Mouse (Mus musculus) ovary, adult 18-20 months (tissue): ENCODE data around the gene Cacng8.
"Not testable (repeated sequence)": the region's sequence is repeated elsewhere in the genome, so short reads cannot be mapped to it uniquely, and the experiment has no call there.

Experiments
- DNase-seq: peaks from one replicate; pipeline ENCODE4 v3.0.0; 2022; ENCODE audit warnings: low spot score, mixed read lengths

The Cacng8 gene

DNA sequence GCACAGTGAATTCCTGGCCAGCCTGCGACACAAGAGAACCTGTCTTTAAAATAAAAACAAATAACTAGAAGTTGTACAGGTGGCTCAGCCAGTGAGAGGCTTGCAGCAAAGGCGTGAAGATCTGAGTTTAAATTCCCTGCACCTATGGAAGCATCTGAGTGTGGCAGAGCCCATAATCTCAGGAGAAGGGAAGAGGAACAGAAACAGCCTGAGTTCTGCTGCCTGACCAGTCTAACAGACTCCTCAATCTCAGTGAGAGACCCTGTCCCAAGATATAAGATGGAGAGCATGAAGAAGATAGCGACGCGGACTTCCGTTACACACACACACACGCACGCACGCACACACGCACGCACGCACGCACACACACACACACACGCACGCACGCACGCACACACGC, 2.7 kb upstream of the Cacng8 start:
- DNase-seq: no peak

DNA sequence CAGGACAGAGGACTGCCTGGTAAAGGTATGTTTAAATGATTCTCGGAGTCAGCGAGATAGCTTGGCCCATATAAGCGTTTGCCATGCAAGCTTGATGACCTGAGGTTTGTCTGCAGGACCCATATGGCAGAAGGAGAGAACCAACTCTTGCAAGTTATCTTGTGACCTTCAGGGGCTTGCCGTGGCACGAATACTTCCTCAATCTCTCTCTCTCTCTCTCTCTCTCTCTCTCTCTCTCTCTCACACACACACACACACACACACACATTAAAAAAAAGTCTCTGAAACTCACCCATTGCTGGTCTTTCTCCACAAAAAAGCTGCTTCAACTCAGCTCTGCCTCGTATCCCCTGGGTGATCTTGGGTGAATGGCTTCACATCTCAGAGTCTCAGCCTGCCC, 1.6 kb upstream of the Cacng8 start:
- no peak for DNase-seq

DNA sequence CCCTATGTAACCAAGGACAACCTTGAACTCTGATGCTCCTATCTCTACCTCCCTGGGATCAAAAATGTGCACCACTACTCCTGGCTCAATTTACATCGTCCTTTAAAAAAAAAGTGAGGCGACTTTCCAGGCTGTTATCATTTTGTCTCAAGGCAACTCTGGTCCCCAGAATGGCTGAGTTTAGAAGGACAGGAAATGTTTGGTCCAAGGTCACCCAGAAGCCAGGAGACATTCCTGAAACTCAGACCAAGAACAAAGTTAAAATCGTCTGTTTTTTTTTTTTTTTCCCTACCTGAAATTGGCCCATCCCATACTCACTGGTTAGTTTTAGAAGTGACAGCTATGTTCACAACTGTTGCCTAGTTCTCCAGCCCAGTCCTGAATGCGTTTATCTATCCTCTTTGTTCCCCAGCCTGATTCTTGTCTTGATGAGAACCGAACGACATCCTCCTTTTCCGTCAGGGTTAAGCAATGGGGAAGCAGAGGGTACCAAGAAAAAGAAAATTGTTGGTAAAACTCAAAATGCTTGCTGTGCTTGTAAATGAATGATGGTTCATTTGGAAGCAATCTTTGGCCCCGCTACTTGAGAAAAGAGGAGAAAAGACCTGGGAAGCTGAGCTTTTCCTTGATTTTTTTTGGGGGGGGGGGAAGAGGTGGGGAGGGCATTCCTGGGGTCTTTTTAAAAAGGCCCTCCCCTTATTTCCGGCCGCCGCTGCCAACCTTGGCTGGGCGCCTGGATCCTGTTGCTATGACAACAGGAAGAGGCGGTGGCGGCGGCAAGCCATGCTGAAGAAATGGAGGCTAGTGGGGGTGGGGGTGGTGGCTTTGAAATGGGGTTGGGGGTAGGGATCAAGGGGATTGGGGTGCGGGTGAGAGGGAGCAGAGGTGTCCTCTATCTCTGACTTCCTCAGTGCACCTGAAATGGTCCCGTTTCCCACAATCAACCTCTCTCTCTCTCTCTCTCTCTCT, 755 bp upstream of the Cacng8 start:
- peak; percentile 20 for DNase-seq

DNA sequence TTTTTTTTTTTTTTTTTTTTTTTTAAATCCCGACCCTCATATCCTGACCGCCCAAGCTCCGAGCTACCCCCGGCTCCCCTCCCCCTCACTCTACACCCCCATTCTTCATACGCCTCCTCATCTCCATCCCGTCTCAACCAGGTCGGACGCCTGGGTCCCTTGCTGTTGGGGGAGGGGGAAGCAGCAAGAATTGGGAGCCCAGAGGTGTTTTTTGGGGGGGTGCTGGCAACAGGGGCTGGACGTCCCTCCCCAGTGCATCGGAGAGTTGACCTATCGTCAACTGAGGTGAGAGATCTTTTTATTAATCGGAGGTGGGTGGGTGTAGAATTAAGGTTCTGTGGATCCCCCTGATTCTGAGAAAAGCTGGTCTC, 583 bp downstream of the Cacng8 start:
- no peak for DNase-seq

DNA sequence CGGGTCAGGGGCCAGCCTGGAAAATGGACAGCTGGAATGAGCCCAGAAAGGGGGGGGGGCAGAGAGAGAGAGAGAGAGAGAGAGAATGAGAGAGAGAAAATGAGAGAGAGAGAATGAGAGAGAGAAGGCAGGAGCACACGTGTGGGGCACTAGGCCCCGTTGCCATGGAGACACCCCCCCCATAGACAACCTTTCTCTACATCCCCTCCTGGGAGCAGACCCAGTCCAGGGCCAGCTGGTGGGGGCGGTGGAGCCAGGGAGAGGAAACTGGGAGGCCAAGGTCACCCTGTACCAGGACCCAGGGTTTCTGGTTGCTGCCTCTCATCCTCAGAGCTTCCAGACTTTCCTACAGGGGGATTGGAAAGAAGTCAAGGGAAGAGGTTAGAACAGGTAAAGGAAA, 1.3 kb downstream of the Cacng8 start:
- peak; percentile 16 for DNase-seq

DNA sequence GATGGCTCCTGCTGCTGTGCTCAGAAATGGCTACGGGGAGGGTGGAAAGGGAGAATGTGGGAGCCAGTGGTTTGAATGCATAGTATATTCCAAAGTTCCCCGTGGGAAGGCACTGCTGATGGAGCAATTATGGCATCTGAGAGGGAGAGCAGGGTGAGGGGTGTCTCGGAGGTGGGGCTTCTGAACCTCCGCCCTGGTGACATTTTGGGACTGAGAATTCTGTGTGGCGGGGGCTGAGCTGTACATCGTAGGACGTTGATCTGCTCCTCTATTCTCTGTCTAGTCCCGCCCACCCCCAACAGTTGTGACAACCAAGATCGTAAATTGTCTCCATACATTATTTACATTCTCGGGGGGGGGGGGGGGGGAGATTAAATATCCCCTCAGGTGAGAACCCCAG, 6.9 kb downstream of the Cacng8 start:
- DNase-seq: no peak

DNA sequence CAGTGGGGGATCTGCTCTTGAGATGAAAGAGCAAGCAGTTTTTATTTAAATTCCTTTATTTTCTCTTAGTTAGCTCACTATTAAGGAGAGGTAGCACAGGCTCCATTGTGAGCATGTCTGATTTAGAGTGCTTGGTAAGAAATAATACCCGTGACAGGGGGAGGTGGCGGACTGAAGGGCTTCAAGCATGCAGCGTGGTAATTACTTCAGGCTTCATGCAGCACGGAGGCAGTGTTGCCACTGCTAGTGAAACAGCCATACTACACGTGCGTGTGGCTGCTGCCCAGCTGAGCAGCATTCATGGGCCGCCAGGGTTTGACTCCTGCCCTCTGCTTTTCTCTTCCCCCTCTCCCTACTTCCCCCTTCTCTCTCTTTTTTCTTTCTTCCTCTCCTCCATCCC, 7.3 kb downstream of the Cacng8 start:
- DNase-seq: no peak

DNA sequence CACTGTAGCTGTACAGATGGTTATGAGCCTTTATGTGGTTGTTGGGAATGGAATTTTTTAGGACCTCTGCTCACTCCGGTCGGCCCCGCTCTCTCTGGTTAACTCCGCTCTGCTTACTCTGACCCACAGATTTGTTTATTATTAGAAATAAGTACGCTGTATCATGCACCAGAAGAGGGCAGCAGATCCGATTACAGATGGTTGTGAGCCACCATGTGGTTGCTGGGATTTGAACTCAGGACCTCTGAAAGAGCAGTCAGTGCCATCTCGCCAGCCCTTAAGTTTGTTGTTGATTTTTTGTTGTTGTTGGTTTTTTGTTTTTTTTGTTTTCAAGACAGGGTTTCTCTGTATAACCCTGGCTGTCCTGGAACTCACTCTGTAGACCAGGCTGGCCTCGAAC, 7.9 kb downstream of the Cacng8 start:
- DNase-seq: not testable (repeated sequence)

DNA sequence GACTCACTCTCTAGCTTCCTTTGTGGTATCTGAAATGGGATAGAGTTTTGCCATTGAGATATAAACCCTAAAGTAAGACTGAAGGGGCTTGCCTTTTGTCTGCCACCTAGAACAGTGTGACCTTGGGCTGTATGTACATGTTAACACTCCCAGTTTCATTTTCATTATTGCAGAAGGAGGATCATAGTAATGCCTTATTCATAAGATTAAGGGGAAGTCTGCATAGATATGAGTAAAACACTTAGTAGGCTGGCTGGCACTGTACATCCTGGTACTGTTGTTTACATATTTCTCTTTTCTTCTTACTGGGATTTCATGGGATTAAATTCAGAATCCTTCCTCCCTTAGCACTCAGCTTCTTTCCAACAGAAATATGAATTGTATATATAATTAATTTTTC, 9.5 kb downstream of the Cacng8 start:
- no peak for DNase-seq

DNA sequence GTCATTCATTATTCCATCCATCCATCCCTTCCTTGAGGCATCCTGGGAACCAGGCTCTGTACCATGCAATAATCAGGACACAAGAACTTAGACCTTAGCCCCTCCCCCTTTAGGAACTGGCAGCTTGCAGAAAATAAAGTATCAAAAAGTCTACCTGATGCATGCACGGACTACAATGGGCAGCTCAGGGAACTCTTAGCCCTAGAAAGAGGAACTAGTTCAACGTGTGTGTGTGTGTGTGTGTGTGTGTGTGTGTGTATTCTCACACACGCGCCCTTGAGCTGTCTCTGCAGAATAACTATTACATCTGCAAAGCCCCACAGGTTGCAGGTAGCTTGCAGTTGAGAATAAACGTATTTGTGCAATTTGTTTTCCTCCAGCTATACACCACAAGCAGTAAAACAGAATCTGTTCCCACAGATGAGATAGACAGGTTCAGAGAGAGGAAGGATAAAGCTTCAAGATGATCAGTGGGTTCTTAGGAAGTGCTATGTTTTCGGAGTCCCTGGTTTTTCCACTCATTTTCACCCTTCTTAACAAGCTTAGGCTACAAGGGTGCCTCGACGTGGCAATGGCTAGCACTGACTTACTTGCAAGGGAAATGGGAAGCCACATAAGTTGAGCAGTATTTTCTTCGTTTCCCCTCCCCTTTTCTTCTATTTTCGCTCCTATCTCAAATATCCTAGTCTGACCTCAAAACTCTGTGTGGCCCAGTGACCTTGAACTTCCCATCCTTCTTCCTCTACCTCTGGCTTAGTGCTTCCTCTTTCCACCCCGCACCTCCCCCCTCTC, 19.4 kb downstream of the Cacng8 start:
- DNase-seq: no peak

DNA sequence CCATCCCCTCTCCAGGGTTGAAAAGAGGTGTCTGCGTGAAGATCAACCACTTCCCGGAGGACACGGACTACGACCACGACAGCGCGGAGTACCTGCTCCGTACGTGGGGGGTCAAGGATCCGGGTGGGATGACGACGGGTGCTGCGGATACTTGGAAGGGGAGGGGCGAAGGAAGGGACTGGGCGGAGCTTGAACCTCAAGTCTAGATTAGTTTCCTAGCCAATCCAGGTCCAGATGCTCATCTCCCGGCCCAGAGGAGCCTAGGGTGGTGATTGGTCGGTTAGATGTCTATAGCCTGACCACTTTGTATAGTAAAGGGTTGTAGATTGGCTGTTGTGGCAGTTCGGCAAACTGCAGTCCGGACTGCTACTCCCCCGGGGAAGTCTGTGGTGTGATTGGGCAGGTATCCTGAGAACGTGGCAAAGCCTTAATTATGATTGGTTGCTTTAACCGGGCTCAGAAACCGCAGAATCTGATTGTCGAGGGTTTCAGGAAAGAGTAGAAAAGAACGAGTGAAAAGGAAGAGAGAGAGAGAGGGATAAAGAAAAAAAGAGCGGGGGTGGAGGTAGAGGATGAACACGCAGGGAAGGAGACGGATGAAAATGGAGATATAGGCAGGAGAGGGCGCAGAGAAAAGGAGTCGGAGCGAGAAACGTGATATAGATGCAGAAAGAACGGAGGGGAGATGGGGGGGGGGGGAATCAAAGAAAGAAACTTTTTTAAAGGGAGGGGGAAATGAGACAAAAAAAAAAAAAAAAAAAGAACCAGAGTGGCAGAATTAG, 20.9 kb downstream of the Cacng8 start:
- DNase-seq: peak; percentile 5

DNA sequence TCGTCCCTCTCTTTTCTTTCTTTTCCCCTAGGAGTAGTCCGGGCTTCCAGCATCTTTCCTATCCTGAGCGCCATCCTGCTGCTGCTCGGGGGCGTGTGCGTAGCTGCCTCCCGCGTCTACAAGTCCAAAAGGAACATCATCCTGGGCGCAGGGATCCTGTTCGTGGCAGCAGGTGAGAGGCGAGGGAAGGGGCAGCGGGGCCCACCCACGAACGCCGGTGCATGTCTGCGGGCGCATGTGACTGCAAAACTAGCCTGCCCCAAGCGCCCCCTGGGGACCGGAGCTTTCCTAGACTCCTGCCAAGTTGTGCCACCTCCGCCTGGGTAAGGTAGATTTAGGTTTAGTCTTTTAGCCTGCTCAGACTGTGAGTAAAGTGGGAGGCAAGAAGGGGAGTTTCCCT, 21.6 kb downstream of the Cacng8 start:
- no peak for DNase-seq

DNA sequence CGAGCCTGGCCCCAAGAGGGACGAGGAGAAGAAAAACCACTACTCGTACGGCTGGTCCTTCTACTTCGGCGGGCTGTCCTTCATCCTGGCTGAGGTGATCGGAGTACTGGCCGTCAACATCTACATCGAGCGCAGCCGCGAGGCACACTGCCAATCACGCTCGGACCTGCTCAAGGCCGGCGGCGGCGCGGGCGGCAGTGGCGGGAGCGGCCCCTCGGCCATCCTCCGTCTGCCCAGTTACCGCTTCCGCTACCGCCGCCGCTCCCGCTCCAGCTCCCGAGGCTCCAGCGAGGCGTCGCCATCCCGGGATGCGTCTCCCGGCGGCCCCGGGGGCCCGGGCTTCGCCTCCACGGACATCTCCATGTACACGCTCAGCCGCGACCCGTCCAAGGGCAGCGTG, 24.4 kb downstream of the Cacng8 start:
- peak; percentile 27 for DNase-seq

DNA sequence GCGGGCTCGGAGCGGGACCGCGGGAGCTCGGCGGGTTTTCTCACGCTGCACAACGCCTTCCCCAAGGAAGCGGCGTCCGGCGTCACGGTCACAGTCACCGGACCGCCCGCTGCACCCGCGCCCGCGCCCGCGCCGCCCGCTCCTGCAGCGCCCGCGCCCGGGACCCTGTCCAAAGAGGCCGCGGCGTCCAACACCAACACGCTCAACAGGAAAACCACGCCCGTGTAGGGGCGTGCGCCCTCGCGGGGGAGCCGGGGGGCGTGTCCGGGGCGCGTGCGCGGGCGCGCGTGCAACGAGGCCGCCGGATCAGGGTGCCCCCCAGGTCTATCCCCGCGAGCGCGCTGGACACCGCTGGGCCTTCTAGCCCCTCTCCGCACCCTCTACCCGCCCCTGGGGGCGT, 24.9 kb downstream of the Cacng8 start:
- DNase-seq: peak; percentile 38

DNA sequence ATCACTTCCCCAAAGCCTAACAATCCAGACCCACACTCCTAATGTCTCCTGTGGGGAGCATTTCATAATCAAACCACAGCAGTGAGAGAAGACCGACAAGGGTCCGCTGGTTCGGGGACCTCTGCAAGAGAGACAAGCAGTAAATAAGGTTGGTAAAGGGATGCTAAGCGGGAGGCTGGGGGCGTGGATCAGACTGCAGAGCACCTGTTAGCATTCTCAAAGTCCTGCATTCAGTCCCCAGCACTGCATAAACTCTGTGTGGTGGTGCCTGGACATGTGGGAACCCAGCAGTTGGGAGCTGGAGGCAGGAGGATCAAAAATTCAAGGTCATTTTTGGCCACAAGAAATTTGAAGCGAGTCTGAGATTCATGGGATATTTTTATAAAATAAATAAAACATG, 29.5 kb downstream of the Cacng8 start:
- DNase-seq: no peak

DNA sequence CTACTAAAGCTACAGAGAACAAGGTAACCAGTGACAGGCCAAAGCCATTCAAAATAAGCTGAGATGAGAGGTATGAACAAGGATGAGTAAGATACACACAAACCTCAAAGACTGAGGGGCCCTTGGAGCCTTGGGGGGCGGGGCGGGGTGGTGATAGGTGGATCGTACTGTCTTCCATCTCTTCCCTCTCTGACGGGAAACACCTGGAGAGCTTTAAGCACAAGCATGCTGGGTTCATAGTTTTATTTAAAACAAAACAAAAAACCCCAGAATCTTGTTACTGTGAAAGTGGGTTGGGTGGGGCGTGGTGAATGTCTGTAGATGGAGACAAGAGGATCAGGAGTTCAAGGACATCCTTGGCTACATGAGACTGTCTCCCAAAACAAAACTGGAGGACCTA, 30.0 kb downstream of the Cacng8 start:
- no peak for DNase-seq

DNA sequence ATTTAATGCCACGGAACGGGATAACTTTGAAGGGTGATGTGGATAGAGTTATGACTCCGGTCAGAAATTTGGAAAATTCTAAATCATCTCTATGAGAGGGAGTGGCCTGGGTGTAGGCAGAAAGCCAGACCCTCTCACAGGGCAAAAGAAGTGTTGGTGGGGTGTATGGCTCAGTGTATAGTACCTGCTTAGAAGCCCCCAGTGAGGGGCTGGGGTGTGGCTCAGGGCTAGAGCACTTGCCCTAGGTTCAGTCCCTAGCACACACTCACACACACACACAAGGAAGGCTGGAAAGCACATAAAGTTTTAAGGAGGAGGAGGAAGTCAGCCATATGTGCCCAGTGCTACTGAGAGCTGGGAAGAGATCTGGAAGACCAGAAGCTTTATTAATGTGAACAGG, 30.8 kb downstream of the Cacng8 start:
- DNase-seq: no peak

DNA sequence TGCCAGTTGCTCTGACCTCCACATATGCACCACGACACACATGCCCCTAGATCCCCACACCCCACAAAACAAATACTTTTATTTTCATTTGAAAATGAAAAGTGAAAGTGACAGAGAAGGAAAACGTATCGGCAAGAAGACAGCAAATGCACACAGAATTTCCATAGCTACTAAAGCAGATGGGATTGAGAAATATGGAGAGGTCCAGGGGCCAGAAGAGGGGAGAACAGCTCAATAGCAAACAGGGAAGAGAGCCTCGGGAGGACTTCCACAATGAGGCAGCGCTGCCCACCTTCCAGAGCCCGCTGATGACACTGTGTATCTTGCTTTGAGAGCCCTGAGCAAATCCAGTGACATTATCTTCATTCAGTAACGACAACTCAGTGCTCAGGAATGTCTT, 31.6 kb downstream of the Cacng8 start:
- no peak for DNase-seq

DNA sequence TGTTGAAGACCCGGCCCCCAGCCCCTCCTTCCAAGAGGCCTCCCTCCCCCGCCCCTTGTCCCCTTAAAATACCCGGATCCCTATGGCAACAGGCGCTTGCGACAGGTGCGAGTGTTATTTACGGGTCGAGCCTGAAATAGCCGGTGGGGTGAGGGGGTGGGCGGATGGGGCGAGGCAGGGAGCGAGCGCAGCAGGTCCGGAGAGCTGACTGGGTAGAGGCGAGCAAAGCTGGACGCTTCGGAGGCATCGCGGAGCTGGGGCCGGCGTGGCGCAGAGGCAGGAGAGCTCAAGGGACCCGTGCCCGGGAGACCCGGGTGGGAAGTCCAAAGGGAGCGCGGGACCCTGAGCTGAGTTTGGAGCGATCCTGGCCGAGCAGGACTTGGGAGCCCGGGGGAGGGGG, 32.9 kb downstream of the Cacng8 start:
- no peak for DNase-seq

DNA sequence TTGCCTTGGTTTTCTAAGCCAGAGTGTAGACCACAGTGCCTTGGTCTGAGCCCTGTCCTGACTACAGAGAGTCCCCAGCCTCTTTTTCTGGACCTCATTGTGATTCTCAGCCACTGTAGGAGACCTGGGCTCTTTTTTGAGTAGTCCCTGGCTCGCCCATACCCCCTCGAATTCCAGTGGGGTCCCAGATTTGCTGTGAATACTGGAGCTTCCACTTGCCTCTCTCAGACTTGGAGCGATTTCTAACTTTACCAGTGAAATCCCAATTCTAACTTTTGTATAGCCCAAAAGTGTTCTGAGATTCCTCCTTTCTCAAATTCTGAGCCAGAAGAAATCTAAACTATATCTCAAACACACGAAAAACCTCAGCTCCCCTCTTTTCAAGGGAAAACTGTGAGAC, 33.4 kb downstream of the Cacng8 start, which contains the start of gene Cacng6:
Gene Cacng6 (plus strand): TSS at position 301 of the 400 bp plus-strand sequence.
- no peak for DNase-seq

DNA sequence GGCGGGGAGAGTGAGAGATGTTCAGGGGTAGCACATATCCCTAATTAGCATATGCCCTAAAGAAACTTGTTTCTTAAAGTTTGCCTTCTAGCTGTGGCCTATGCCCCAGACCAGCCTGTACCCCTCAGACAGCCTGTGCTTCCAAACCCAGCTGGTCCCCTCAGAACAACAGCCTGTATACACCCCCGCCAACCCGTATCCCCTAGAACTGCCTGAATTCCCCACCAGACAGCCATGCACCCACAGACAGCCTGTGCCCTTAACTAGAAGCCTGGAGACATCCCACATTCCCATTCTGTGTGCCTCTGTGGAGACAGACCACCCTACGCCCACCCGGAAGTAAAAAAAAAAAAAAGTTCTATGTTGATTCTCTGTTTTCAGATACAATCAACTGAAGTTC, 34.7 kb downstream of the Cacng8 start:
- DNase-seq: no peak

DNA sequence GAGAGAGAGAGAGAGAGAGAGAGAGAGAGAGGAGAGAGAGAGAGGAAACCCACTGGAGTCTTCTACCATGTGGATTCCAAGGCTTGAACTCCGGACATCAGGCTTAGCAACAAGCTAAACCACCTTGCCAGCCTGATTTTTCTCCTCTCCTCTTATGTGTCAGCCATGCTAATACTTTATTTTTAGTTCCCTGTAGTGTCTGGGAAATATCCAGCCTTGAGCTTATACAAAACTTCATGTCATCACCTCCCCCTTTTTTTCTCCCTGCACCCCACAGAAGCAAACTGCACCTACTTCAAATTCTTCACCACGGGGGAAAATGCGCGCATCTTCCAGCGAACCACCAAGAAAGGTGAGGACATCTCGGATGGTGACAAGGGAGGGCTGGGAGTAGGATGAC, 39.7 kb downstream of the Cacng8 start:
- no peak for DNase-seq
